Mouse (Mus musculus) embryonic facial prominence, embryonic 10.5 days (tissue): ENCODE results near the gene Fam122c. TPM values are rescaled to one million over a fixed set of nuclear protein-coding genes. Genes with fewer than 3 reads are reported as not detected.
"Not testable (repeated sequence)": the region's sequence is repeated elsewhere in the genome, so short reads cannot be mapped to it uniquely, and the experiment has no call there.

ENCODE experiments used
- DNase-seq: peaks from one replicate; pipeline ENCODE4 v3.0.0-alpha.2; 2017; ENCODE audit warnings: low spot score
- H3K27ac ChIP-seq: fragments of 300-500 bp; sonication (generic); replicated peaks from 2 replicates; pipeline ENCODE4 v1.5.1; 2016; ENCODE audit warnings: mild to moderate bottlenecking
- H3K27me3 ChIP-seq: fragments of 300-500 bp; sonication (generic); replicated peaks from 2 replicates; pipeline ENCODE4 v1.6.1; 2016; ENCODE audit warnings: low read depth, mild to moderate bottlenecking; ENCODE audit not compliant: poor library complexity, severe bottlenecking
- H3K36me3 ChIP-seq: fragments of 300-500 bp; sonication (generic); replicated peaks from 2 replicates; pipeline ENCODE4 v1.6.1; 2016; ENCODE audit warnings: mild to moderate bottlenecking, moderate library complexity
- H3K4me1 ChIP-seq: fragments of 300-500 bp; sonication (generic); 2 replicates; pipeline ENCODE4 v1.6.1; 2016
- H3K4me3 ChIP-seq: fragments of 300-500 bp; sonication (generic); 2 replicates; pipeline ENCODE4 v1.5.1; 2016; ENCODE audit warnings: mild to moderate bottlenecking, moderate library complexity
- H3K9me3 ChIP-seq: fragments of 300-500 bp; sonication (generic); 2 replicates; pipeline ENCODE4 v1.6.1; 2016; ENCODE audit warnings: mild to moderate bottlenecking
- WGBS: fragments of 180-500 bp; shearing (Covaris S2); methylation state at CpG from one replicate; pipeline ENCODE4 v1.1.7; 2016; 5-methylcytosine and 5-hydroxymethylcytosine counted together
- polyA plus RNA-seq: library from polyadenylated mRNA; unstranded; fragments of >200 nt; fragmentation: Nextera tagmentation; extraction: Ambion mirVana; gene quantifications from 2 replicates; pipeline ENCODE4 v1.2.1, GENCODE M21; 2016

Fam122c gene
- polyA plus RNA-seq, 1 experiment from 2014 or later = not detected

DNA sequence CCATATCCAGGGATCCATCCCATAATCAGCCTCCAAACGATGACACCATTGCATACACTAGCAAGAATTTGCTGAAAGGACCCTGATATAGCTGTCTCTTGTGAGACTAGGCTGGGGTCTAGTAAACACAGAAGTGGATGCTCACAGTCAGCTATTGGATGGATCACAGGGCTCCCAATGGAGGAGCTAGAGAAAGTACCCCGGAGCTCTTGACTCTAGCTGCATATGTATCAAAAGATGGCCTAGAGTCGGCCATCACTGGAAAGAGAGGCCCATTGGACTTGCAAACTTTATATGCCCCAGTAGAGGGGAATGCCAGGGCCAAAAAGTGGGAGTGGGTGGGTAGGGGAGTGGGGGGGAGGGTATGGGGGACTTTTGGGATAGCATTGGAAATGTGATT lies 1.6 kb upstream of the Fam122c start:
- H3K27me3 ChIP-seq, DNase-seq, H3K9me3 ChIP-seq, H3K4me3 ChIP-seq, H3K27ac ChIP-seq, H3K36me3 ChIP-seq: not testable (repeated sequence)
- WGBS = 85% methylated on average over 3 of the region's 3 CpGs
- peaks cover 13% of the 10 kb centered on the region for H3K4me1 ChIP-seq

DNA sequence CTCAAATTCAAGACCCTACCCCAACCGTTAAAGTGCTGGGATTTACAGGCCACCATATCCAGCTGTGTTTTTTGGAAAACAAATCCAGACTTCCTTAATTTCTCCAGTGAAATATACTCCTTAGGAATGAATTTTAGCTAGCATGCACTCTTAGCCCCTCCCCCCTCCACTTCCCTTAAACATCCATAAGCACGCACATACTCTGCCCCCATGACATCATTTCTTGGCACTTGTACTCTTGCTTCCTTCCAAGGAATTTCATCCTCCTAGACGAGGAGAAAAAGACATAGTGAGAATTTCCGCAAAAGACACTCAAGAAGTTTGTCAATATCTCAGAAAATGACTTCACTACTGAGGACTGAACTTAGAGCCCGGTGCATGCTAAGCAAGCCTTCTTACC lies 14.7 kb downstream of the Fam122c start:
- Histone ChIP-seq H3K9me3 (no peaks in the 10 kb centered on the region), H3K27ac (no peak overlapping the region), H3K36me3 (no peaks in the 10 kb centered on the region), H3K4me3 (no peak overlapping the region), H3K4me1 (no peaks in the 10 kb centered on the region), H3K27me3 (no peaks in the 10 kb centered on the region)
- 86% methylated on average over 5 of the region's 5 CpGs for WGBS
- DNase-seq = no peak

- WGBS = 48% methylated on average over 2 of the region's 2 CpGs
- no peak overlapping the region for H3K4me3 ChIP-seq
- peaks cover 13% of the 10 kb centered on the region for H3K4me1 ChIP-seq
- no peaks in the 10 kb centered on the region for H3K9me3 ChIP-seq
- no peaks in the 10 kb centered on the region for H3K36me3 ChIP-seq
- H3K27ac ChIP-seq = no peak overlapping the region
- no peak for DNase-seq
- H3K27me3 ChIP-seq = no peaks in the 10 kb centered on the region
Measured at GRCm38 (mm10) chrX:53320564-53320963, 47.3 kb downstream of the Fam122c start.

DNA sequence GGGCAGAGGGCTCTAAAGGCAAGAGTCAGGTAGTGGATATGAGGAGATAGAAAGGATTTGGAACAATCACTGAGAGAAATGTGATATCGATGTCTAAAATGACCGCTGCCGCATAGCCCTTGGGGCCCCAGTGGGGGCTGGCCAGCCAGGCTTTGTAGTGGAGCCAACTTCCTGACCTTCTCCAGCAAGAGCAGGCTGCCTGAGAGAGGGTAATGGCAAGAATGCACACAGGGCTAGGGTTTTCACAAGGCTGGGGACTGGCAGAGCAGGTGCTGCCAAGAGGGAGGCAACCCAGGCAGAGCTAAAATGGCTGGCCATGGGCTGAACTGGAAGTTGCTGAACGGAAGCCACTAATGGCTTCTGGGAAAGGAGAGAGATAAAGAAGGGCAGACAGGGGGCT lies 47.9 kb downstream of the Fam122c start:
- DNase-seq = no peak
- Histone ChIP-seq H3K27ac (0 out of 2 replicates have a peak overlapping the region, but pooled peaks have one; percentile 10), H3K36me3 (no peaks in the 10 kb centered on the region), H3K4me1 (peaks cover 13% of the 10 kb centered on the region), H3K4me3 (no peak overlapping the region), H3K9me3 (no peaks in the 10 kb centered on the region), H3K27me3 (no peaks in the 10 kb centered on the region)
- 61% methylated on average over 4 of the region's 4 CpGs for WGBS

DNA sequence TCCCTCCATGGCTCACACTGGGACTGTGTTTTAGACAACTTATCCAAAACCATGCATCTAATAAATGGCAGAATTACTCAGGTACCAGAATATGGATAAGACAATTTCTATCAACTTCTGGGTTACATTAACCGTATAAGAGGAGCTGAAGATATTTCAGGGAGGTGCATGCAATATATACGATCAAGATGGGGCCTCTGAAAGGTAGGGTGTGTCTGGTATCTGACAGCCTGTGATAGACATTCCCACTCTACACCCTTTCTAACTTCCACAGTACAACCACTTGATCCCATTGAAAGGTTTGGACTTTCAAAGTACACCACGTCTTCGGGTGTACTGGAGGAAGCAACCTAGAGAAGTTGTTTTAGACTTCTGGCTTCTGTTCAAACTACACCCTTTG lies 57.2 kb downstream of the Fam122c start:
- WGBS = 91% methylated on average over 4 of the region's 4 CpGs
- H3K27ac ChIP-seq = no peak overlapping the region
- H3K36me3 ChIP-seq = no peaks in the 10 kb centered on the region
- no peaks in the 10 kb centered on the region for H3K27me3 ChIP-seq
- H3K4me1 ChIP-seq = no peaks in the 10 kb centered on the region
- no peak for DNase-seq
- no peak overlapping the region for H3K4me3 ChIP-seq
- H3K9me3 ChIP-seq = no peaks in the 10 kb centered on the region

DNA sequence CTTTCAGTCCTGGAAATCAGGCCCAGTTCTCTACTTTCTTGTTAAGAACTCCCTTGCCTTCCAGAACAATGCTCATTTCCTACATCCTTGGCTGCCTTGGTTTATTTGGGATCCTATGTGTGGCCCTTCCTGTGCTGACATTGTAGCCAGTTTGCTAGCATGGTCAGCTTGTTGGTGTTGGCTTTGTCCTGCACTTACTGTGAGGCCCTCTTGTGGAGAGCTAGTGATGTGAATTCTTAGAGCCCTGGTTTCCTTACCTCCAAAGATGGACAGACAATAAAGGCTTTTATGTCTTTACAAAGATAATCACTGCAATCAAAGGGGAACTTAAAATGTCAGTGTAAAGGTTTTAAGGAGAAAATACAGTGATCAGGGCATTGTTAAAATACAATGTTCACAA lies 64.1 kb downstream of the Fam122c start:
- Histone ChIP-seq H3K36me3 (no peaks in the 10 kb centered on the region), H3K27ac (no peak overlapping the region), H3K9me3 (no peaks in the 10 kb centered on the region), H3K4me1 (no peaks in the 10 kb centered on the region), H3K27me3 (no peaks in the 10 kb centered on the region), H3K4me3 (no peak overlapping the region)
- no peak for DNase-seq

- WGBS = 65% methylated on average over 2 of the region's 2 CpGs
- no peaks in the 10 kb centered on the region for H3K27me3 ChIP-seq
- no peak overlapping the region for H3K27ac ChIP-seq
- H3K4me1 ChIP-seq = no peaks in the 10 kb centered on the region
- peaks cover 5% of the 10 kb centered on the region; the same call in 1 of the 2 replicates for H3K36me3 ChIP-seq
- H3K4me3 ChIP-seq = no peak overlapping the region
- H3K9me3 ChIP-seq = no peaks in the 10 kb centered on the region
- peak; percentile 56 for DNase-seq
Measured at GRCm38 (mm10) chrX:53341531-53341930, 68.3 kb downstream of the Fam122c start.

DNA sequence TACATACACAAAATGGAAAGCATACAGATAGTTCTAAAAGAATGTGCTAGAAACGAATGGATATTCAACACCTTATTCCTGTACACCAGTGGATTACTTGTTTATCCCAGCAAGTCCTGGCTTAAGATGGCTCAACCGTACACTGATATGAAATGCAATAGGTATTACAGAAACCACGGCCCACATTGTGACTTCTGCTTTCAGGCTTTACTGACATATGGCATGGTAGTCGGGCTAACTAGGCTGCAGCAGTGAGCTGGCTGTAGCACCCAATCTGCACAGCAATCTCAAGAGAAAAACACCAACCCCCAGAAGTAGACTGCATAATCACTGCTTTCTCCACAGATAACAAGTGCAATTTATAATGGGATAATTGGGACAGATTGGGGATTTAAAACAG lies 75.2 kb downstream of the Fam122c start:
- Histone ChIP-seq H3K27ac (no peak overlapping the region), H3K9me3 (no peaks in the 10 kb centered on the region), H3K4me3 (no peak overlapping the region), H3K4me1 (no peaks in the 10 kb centered on the region), H3K27me3 (no peaks in the 10 kb centered on the region), H3K36me3 (peaks cover 46% of the 10 kb centered on the region; the same call in 1 of the 2 replicates)
- 89% methylated on average over 4 of the region's 4 CpGs for WGBS
- no peak for DNase-seq

- Histone ChIP-seq H3K4me1 (peaks cover 5% of the 10 kb centered on the region; the same call in 1 of the 2 replicates), H3K4me3 (no peak overlapping the region), H3K9me3 (no peaks in the 10 kb centered on the region), H3K27me3 (0 out of 2 replicates have a peak, but pooled peaks cover under 1% of the 10 kb centered on the region), H3K36me3 (no peaks in the 10 kb centered on the region; the same call in 1 of the 2 replicates), H3K27ac (no peak overlapping the region)
- DNase-seq = no peak
- WGBS = 87% methylated on average over 7 of the region's 7 CpGs
Measured at GRCm38 (mm10) chrX:53364668-53365383, 91.6 kb downstream of the Fam122c start.

- peak overlapping the region; percentile 70 for H3K4me3 ChIP-seq
- no peaks in the 10 kb centered on the region for H3K36me3 ChIP-seq
- H3K4me1 ChIP-seq = peaks cover 5% of the 10 kb centered on the region; the same call in 1 of the 2 replicates
- 13% methylated on average over 25 of the region's 25 CpGs for WGBS
- H3K9me3 ChIP-seq = no peaks in the 10 kb centered on the region
- H3K27me3 ChIP-seq = 0 out of 2 replicates have a peak, but pooled peaks cover 6% of the 10 kb centered on the region
- peak; percentile 25 for DNase-seq
- H3K27ac ChIP-seq = peak overlapping the region; percentile 89
Measured at GRCm38 (mm10) chrX:53369534-53370365, 96.5 kb downstream of the Fam122c start.

DNA sequence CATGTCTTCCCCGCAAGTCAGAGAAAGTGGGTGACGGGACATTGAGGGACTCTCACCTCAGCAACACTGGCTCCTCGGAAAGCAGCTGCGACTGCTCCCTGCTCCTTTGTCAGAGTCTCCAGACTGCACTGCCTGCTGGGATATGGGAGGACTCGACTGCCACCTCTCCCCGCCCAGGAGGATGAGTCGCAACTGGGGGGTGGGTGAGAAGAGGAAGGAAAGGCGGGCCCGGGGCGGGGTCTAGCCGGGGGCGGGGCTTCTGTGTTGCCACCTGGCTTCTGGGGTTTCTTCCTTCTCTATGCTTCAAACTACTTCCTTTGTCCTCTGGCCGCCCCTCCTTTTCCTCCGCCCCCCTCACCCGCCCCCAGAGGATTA lies 97.1 kb downstream of the Fam122c start, which contains the start of gene Mospd1:
TSS of gene Mospd1 (minus strand) at position 137 of the 375 bp plus-strand sequence.
- DNase-seq = peak; percentile 93
- Histone ChIP-seq H3K4me1 (peaks cover 5% of the 10 kb centered on the region; the same call in 1 of the 2 replicates), H3K27ac (peak within 1 kb of the TSS; percentile 89), H3K36me3 (no peaks in the 10 kb centered on the region), H3K9me3 (no peaks in the 10 kb centered on the region), H3K4me3 (peak within 1 kb of the TSS; percentile 70), H3K27me3 (0 out of 2 replicates have a peak, but pooled peaks cover 6% of the 10 kb centered on the region)
- WGBS = 10% methylated on average over 15 of the region's 15 CpGs
